Mouse (Mus musculus) limb, embryonic 13.5 days (tissue): ENCODE data around the gene Ly6g6f. TPM values are rescaled to one million over a fixed set of nuclear protein-coding genes. Genes with fewer than 3 reads are reported as not detected.

Source experiments
- ATAC-seq: fragments of 200-750 bp; cut with Nextera tagmentation; 2 replicates; pipeline ENCODE4 v1.8.0; 2017; ENCODE audit warnings: low read depth, moderate number of reproducible peaks, moderate TSS enrichment; ENCODE audit not compliant: low FRiP score
- H3K27ac ChIP-seq: fragments of 300-500 bp; sonication (generic); 2 replicates; pipeline ENCODE4 v1.5.1; 2015; ENCODE audit warnings: inconsistent platforms, mild to moderate bottlenecking, moderate library complexity
- H3K27me3 ChIP-seq: fragments of 300-500 bp; sonication (generic); 2 replicates; pipeline ENCODE4 v1.6.1; 2015; ENCODE audit warnings: mild to moderate bottlenecking, inconsistent platforms
- H3K36me3 ChIP-seq: fragments of 300-500 bp; sonication (generic); 2 replicates; pipeline ENCODE4 v1.6.1; 2015; ENCODE audit warnings: inconsistent platforms, mild to moderate bottlenecking, moderate library complexity
- H3K4me1 ChIP-seq: fragments of 300-500 bp; sonication (generic); 2 replicates; pipeline ENCODE4 v1.6.1; 2015; ENCODE audit warnings: inconsistent platforms
- H3K4me2 ChIP-seq: fragments of 300-500 bp; sonication (generic); replicated peaks from 2 replicates; pipeline ENCODE4 v1.6.1; 2015; ENCODE audit warnings: inconsistent platforms, mild to moderate bottlenecking, moderate library complexity
- H3K4me3 ChIP-seq: fragments of 300-500 bp; sonication (generic); 2 replicates; pipeline ENCODE4 v1.5.1; 2015; ENCODE audit warnings: moderate library complexity, mild to moderate bottlenecking, inconsistent platforms
- H3K9ac ChIP-seq: fragments of 300-500 bp; sonication (generic); 2 replicates; pipeline ENCODE4 v1.6.1; 2015; ENCODE audit warnings: mild to moderate bottlenecking, inconsistent platforms
- H3K9me3 ChIP-seq: fragments of 300-500 bp; sonication (generic); 2 replicates; pipeline ENCODE4 v1.6.1; 2016; ENCODE audit warnings: inconsistent platforms
- WGBS: fragments of 180-500 bp; shearing (Covaris S2); methylation state at CpG from one replicate; pipeline ENCODE4 v1.1.7; 2015; 5-methylcytosine and 5-hydroxymethylcytosine counted together
- polyA plus RNA-seq: library from polyadenylated mRNA; unstranded; fragments of >200 nt; fragmentation: Nextera tagmentation; extraction: Ambion mirVana; gene quantifications from 2 replicates; pipeline ENCODE4 v1.2.1, GENCODE M21; 2015

Gene Ly6g6f
- polyA plus RNA-seq = 0.17 and 0.28 TPM in 2 replicates

GRCm38 (mm10) chr17:35085208-35085865, at the start of gene Ly6g6f:
Ly6g6f (minus strand) TSS chr17:35085610.
- H3K4me3 ChIP-seq = no peak within 1 kb of the TSS
- H3K9me3 ChIP-seq = no peaks in the 10 kb centered on the region
- ATAC-seq = no peak
- no peaks in the 10 kb centered on the region; the same call in 1 of the 2 replicates for H3K36me3 ChIP-seq
- H3K9ac ChIP-seq = peak within 1 kb of the TSS; percentile 43; the same call in 1 of the 2 replicates
- no peak within 1 kb of the TSS for H3K4me2 ChIP-seq
- no peak within 1 kb of the TSS for H3K27ac ChIP-seq
- peaks cover 5% of the 10 kb centered on the region for H3K4me1 ChIP-seq
- WGBS = 77% methylated on average over 7 of the region's 7 CpGs
- H3K27me3 ChIP-seq = no peaks in the 10 kb centered on the region

- Histone ChIP-seq H3K4me2 (peak within 1 kb of the TSS; percentile 94), H3K9me3 (no peaks in the 10 kb centered on the region), H3K9ac (peak within 1 kb of the TSS; percentile 86), H3K4me1 (peaks cover 18% of the 10 kb centered on the region), H3K27ac (peak within 1 kb of the TSS; percentile 91), H3K4me3 (peak within 1 kb of the TSS; percentile 75), H3K27me3 (no peaks in the 10 kb centered on the region), H3K36me3 (peaks cover 25% of the 10 kb centered on the region)
- WGBS = under 1% methylated on average over 66 of the region's 66 CpGs
- peak; percentile 93 for ATAC-seq
Observed at GRCm38 (mm10) chr17:35134801-35135590, 49.6 kb upstream of the Ly6g6f start, which contains the start of gene Bag6. Bag6 (plus strand) TSS chr17:35135178.

GRCm38 (mm10) chr17:35133517-35133916, 48.1 kb upstream of the Ly6g6f start:
- peaks cover 21% of the 10 kb centered on the region for H3K36me3 ChIP-seq
- WGBS = 92% methylated on average over 7 of the region's 7 CpGs
- H3K27me3 ChIP-seq = no peaks in the 10 kb centered on the region
- no peak overlapping the region for H3K27ac ChIP-seq
- no peak overlapping the region for H3K9ac ChIP-seq
- no peaks in the 10 kb centered on the region for H3K9me3 ChIP-seq
- no peak overlapping the region for H3K4me2 ChIP-seq
- no peak for ATAC-seq
- peaks cover 19% of the 10 kb centered on the region for H3K4me1 ChIP-seq
- H3K4me3 ChIP-seq = no peak overlapping the region

GRCm38 (mm10) chr17:35132174-35132560, 46.8 kb upstream of the Ly6g6f start:
- ATAC-seq = no peak
- Histone ChIP-seq H3K27ac (no peak overlapping the region), H3K4me3 (no peak overlapping the region), H3K27me3 (no peaks in the 10 kb centered on the region), H3K9me3 (no peaks in the 10 kb centered on the region), H3K9ac (no peak overlapping the region), H3K36me3 (peaks cover 22% of the 10 kb centered on the region), H3K4me1 (peaks cover 22% of the 10 kb centered on the region), H3K4me2 (no peak overlapping the region)
- 81% methylated on average over 3 of the region's 3 CpGs for WGBS

DNA sequence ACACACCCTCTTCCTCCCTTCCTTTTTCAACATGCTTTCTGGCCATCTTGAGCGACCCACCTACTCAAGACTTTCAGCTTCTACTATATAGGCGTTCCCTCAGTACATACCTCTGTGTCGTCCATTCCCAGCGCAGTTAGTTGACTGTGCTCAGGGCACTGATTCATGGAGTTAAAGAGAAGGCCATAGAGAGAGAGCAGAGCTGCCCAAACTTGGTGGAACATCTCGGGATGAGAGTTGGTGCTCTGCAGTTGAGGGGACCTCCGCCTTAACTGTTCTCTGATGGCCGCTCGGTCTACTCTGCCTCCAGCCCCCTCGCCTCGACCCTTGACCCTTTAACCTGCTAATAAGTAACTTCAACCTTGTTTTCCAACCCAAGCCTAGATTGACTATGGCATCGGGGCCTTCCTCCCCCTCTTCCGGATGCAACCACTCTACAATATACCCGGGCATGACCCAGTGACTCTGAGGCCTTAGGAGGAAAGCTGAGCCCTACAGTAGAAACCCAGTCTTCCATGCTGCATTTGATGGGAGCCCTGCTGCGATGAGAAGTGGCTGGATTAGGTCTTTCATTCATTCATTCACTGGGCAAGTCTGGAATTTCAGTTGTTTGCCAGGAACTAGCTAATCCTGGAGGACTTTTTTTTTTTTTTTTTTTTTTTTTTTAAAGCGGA, 46.2 kb upstream of the Ly6g6f start, which contains the start of gene Apom:
Apom (minus strand) TSS at position 551 of the 674 bp plus-strand sequence.
- H3K9me3 ChIP-seq = no peaks in the 10 kb centered on the region
- H3K27me3 ChIP-seq = no peaks in the 10 kb centered on the region
- H3K4me3 ChIP-seq = no peak within 1 kb of the TSS
- H3K36me3 ChIP-seq = peaks cover 22% of the 10 kb centered on the region
- H3K9ac ChIP-seq = 0 out of 2 replicates have a peak within 1 kb of the TSS, but pooled peaks have one; percentile 4
- peaks cover 22% of the 10 kb centered on the region for H3K4me1 ChIP-seq
- H3K4me2 ChIP-seq = no peak within 1 kb of the TSS
- no peak within 1 kb of the TSS for H3K27ac ChIP-seq
- 85% methylated on average over 15 of the region's 15 CpGs for WGBS
- no peak for ATAC-seq

DNA sequence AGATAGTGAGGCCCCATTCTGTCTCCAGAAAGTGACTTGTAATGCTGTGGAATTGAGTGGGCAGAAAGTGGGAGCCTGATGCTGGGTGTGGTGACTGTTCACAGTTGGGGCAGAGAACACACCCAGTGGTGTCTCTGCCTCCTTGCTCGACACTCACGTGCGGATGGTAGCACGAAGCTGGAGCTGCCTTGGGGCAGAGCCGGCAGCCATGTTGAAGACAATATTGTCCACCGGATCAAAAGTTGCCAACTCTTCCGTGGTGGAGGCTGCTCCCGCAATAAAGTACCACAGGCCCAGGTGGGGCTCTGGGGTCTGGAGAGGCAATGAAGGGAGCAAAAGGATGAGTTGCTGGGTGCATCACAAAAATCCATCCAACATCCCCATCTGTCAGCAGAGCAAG, 45.6 kb upstream of the Ly6g6f start:
- Histone ChIP-seq H3K9me3 (no peaks in the 10 kb centered on the region), H3K27ac (no peak overlapping the region), H3K36me3 (peaks cover 22% of the 10 kb centered on the region), H3K9ac (no peak overlapping the region), H3K27me3 (no peaks in the 10 kb centered on the region), H3K4me2 (no peak overlapping the region), H3K4me1 (peaks cover 18% of the 10 kb centered on the region), H3K4me3 (no peak overlapping the region)
- WGBS = 87% methylated on average over 8 of the region's 8 CpGs
- ATAC-seq = no peak

GRCm38 (mm10) chr17:35128996-35129395, 43.6 kb upstream of the Ly6g6f start:
- no peak for ATAC-seq
- Histone ChIP-seq H3K27ac (no peak overlapping the region), H3K36me3 (peaks cover 33% of the 10 kb centered on the region), H3K27me3 (no peaks in the 10 kb centered on the region), H3K9me3 (no peaks in the 10 kb centered on the region), H3K4me1 (peaks cover 28% of the 10 kb centered on the region), H3K4me3 (no peak overlapping the region), H3K4me2 (no peak overlapping the region), H3K9ac (no peak overlapping the region)
- 64% methylated on average over 11 of the region's 11 CpGs for WGBS

GRCm38 (mm10) chr17:35127017-35127416, 41.6 kb upstream of the Ly6g6f start:
- Histone ChIP-seq H3K36me3 (peaks cover 39% of the 10 kb centered on the region), H3K9ac (peak overlapping the region; percentile 88), H3K9me3 (no peaks in the 10 kb centered on the region), H3K4me2 (peak overlapping the region; percentile 81), H3K4me3 (peak overlapping the region; percentile 76), H3K27me3 (no peaks in the 10 kb centered on the region), H3K27ac (peak overlapping the region; percentile 88; the same call in 1 of the 2 replicates), H3K4me1 (peaks cover 34% of the 10 kb centered on the region)
- ATAC-seq = no peak
- WGBS = 75% methylated on average over 13 of the region's 13 CpGs

GRCm38 (mm10) chr17:35126206-35126611, 40.8 kb upstream of the Ly6g6f start, which contains the start of gene D17H6S53E:
D17H6S53E (plus strand) TSS chr17:35126373.
- ATAC-seq = peak; percentile 41; the same call in 1 of the 2 replicates
- no peaks in the 10 kb centered on the region for H3K27me3 ChIP-seq
- peak within 1 kb of the TSS; percentile 88 for H3K27ac ChIP-seq
- no peaks in the 10 kb centered on the region for H3K9me3 ChIP-seq
- WGBS = under 1% methylated on average over 30 of the region's 36 CpGs
- H3K4me2 ChIP-seq = peak within 1 kb of the TSS; percentile 81
- peak within 1 kb of the TSS; percentile 76 for H3K4me3 ChIP-seq
- peak within 1 kb of the TSS; percentile 88 for H3K9ac ChIP-seq
- H3K4me1 ChIP-seq = peaks cover 34% of the 10 kb centered on the region
- H3K36me3 ChIP-seq = peaks cover 39% of the 10 kb centered on the region

- Histone ChIP-seq H3K27ac (peak overlapping the region; percentile 88; the same call in 1 of the 2 replicates), H3K9ac (peak overlapping the region; percentile 88), H3K4me2 (peak overlapping the region; percentile 81), H3K9me3 (no peaks in the 10 kb centered on the region), H3K4me3 (peak overlapping the region; percentile 76), H3K4me1 (peaks cover 35% of the 10 kb centered on the region), H3K27me3 (no peaks in the 10 kb centered on the region), H3K36me3 (peaks cover 39% of the 10 kb centered on the region)
- WGBS = 26% methylated on average over 6 of the region's 6 CpGs
- ATAC-seq = no peak
Observed at GRCm38 (mm10) chr17:35125578-35125977, 40.2 kb upstream of the Ly6g6f start.

DNA sequence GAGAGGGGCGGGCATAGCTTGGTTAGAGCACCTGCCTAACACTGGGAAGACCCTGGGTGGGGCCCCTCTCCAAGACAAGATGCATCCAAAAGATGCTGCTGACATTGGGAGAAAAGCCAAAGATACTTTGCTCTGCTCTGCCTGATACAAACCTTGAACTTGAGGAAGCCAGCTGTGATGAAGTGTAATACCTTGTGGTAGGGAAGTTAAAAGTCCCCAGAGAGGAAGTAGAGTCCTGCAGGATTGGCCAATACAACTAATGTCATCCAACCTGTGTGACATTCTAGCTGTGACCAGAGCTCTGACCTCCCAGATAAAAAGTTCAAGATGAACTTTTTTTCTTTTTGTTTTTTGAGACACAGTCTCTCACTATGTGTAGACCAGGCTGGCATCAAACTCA, 39.7 kb upstream of the Ly6g6f start:
- WGBS = 88% methylated on average over 1 of the region's 1 CpGs
- H3K4me3 ChIP-seq = no peak overlapping the region
- ATAC-seq = no peak
- H3K4me2 ChIP-seq = peak overlapping the region; percentile 81
- no peaks in the 10 kb centered on the region for H3K9me3 ChIP-seq
- H3K4me1 ChIP-seq = peaks cover 40% of the 10 kb centered on the region
- peak overlapping the region; percentile 88 for H3K9ac ChIP-seq
- H3K27ac ChIP-seq = no peak overlapping the region; the same call in 1 of the 2 replicates
- H3K27me3 ChIP-seq = no peaks in the 10 kb centered on the region
- peaks cover 34% of the 10 kb centered on the region for H3K36me3 ChIP-seq
